Mouse (Mus musculus) megakaryocyte progenitor cell, adult 5-6 weeks (primary cell): ENCODE results near the gene Ctsa. TPM values are rescaled to one million over a fixed set of nuclear protein-coding genes. Genes with fewer than 3 reads are reported as not detected.
"Not testable (repeated sequence)": the region's sequence is repeated elsewhere in the genome, so short reads cannot be mapped to it uniquely, and the experiment has no call there.

Experiments
- ATAC-seq: replicated peaks from 2 replicates; pipeline ENCODE4 v1.8.0; 2016; ENCODE audit warnings: mild to moderate bottlenecking, moderate TSS enrichment, inconsistent platforms; ENCODE audit not compliant: poor library complexity
- total RNA-seq, 2 experiments: library from RNA; stranded (forward) in 1 of 2; stranded (reverse) in 1 of 2; fragments of 157-497, 149-512 nt in 1 of 2; fragments of 200-1000 nt in 1 of 2; gene quantifications; 2 replicates each; pipeline versions ENCODE4 v1.2.3 to v1.2.4; 2015 to 2017

Gene Ctsa
- total RNA-seq, 2 experiments from 2014 or later, result 69.5 to 77.0 TPM

DNA sequence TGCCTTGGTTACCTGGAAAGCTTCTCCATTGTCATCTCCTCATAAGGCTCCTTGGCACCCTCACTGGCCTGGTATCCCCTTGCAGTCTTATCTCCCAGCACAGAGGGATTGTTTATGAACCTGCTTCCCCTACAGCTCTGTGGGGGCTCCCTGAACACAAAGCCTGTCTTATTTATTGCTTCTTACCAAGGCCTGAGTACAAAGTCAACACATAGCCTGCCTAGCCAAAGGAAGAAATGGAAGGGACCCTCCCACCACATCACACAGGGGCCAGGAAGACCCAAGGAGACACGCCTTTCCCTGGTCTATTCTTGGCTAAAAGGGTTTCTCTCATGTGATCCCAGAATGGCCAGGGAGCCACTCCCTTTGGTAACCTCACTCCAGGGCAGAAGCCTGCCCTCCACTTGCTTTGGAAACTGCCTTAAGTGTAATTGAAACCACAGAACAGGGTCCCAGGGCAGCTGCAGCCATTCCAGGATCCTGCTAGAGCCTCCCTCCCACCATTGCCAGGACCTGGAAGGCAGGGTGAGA is 41.6 kb downstream of the Ctsa start:
- no peak for ATAC-seq

DNA sequence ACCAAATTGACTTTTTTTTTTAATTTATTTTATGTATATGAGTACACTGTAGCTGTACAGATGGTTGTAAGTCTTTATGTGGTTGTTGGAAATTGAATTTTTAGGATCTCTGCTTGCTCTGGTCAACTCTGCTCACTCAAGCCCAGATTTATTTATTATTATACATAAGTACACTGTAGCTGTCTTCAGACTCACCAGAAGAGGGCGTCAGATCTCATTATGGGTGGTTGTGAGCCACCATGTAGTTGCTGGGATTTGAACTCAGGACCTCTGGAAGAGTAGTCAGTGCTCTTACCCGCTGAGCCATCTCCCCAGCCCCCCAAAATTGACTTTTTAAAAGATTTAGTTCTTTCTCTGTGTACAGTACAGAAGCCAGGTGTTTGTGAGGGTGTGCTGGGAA is 43.0 kb downstream of the Ctsa start:
- ATAC-seq, result not testable (repeated sequence)

DNA sequence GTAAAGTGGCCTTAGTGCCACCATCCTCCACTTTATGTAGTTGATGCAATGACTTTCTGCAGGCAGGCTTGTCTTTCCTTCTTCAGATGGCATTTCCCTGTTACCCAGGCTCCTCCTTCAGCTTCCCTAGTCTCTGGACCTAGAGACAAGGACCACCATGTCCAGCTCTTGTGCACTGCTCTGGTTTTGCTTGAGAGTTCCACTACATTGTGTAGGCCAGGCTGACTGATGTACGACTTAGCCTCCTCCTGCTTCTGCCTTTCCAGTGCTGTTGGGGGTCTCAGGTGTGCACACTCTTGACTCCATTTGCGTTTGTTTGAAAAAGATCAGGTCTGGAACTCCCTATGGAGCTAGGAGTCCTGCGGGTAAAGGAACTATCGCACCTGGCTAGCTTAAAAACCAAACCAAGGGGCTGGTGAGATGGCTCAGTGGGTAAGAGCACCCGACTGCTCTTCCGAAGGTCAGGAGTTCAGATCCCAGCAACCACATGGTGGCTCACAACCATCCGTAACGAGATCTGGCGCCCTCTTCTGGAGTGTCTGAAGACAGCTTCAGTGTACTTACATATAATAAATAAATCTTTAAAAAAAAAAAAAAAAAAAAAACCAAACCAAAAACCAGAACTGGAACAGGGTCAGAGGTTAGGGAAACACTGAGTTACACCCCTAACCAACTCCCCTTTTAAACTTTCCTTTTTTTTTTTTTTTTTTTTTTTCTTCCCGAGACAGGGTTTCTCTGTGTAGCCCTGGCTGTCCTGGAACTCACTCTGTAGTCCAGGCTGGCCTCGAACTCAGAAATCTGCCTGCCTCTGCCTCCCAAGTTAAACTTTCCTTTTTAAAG is 44.9 kb downstream of the Ctsa start:
- ATAC-seq, result not testable (repeated sequence)

DNA sequence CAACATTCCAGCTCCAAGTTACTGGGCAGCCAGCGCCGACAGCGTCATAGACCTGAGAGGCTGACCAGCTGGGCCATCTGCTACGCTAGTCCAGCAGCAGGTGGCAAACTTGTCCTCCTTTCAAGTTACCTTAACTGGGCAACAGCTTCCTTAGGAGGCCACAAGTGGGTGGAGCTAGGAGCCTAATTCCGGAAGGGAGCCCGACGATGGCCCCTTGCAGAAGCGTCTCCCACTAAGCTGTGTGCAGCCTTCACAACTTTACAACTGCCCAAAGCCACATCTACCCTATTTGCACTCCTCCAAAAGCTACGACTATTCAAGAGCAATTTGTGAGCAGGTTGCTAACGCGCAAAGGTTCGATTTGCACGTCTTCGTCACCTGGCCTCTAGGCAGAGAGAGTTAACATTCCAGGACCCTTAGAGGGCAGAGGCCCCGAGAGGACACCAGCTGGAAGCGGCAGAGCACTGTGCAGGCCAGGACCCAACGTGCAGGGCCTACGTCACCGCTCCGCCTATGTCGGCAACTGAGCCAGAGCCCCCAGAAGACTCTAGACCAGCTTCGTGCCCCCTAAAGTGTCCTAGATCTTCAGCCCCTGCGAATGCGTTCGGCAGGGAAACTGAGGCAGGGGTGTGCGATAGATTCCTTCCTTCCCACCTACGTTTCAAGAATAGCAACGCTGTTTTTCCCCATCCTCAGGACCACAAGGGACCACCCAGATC is 46.0 kb downstream of the Ctsa start:
- peak; percentile 56 for ATAC-seq

DNA sequence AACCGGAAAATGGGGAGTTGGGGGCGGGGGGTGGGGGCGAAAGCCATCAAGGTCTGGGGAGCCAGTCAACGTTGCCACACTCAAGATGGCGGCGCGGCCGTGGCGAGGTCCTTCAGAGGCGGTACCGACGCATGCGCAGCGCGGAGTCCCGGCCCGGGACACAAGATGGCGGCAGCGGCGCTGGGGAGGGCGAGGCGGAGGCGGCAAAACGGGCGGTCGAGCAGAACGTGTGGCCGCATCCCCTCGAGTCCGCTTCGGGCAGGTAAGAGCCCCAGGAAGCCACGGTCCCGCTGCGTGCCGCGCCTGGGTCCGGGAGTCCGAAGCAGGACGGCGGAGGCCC is 46.5 kb downstream of the Ctsa start, which contains the start of gene Pcif1:
Gene Pcif1, plus strand, starts transcription at position 77 of the 340 bp plus-strand sequence.
- peak; percentile 61 for ATAC-seq

DNA sequence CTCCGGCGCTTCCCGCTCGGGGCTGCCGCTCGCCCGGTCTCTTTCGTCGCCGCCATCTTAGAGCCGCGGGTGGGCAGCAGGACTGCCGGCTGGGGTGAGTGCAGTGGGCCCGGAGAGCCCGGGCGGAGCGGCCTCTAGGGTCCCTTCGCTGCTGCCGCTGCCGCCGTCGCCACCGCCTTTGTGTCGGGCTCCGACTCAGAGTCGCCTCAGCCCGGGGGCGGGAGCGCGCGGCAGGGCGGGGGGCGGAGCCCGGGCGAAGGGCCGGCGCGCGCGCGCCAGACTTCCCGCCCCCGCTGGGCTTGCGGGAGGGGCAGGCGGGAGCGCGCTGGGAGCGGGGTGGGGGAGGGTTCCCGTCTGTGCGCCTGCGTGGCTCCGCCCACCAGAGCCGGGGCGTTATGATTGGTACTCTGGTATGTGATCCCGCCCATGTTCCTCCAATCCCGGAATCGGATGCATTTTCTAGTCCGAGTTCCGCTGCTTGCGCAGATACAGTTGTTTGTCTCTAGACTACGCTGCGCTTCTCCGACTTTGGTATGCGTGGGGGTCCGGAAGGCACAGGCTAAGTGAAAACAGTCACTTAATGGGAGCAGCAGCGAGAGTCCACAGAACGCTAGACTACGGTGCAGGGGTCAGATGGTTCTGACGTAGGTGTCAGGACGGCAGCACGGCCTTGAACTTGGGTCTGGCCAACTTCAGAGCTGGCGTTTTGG is 47.0 kb downstream of the Ctsa start:
- peak; percentile 84 for ATAC-seq

DNA sequence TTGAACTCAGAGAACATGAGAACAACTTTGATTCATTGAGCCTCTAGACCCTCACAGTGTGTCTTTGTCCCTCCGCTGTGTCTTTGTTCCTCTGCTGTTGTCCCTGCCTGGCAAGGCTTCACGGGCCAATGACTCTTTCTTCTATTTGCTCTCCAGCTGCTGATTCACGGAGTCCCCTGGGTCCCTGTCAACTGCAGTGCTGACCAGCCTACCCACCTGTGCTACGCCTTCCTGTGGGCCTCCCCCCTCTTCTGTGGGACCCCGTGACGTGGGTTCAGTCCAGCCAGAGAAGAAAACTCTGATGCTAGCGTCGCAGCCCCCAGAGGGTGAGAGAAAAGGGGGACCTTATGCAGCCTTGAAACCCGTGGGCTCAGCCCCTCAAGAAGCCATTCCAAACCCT is 49.9 kb downstream of the Ctsa start:
- no peak for ATAC-seq

DNA sequence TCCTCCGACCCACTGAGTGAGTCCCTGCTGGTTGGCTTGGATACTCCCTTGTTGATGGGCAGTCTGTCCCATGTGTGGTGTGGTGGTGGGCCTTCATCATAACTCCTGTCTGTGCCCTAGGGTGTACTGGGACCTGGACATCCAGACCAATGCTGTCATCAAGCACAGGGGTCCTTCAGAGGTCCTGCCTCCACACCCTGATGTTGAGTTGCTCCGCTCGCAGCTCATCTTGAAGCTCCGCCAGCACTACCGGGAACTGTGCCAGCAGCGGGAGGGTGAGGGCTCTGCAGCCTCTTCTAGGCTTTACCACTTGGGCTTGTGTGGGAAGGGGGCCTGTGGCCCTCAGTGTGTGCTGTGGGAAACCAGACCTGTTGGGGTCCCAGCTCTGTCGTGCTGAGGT is 53.1 kb downstream of the Ctsa start:
- no peak for ATAC-seq

DNA sequence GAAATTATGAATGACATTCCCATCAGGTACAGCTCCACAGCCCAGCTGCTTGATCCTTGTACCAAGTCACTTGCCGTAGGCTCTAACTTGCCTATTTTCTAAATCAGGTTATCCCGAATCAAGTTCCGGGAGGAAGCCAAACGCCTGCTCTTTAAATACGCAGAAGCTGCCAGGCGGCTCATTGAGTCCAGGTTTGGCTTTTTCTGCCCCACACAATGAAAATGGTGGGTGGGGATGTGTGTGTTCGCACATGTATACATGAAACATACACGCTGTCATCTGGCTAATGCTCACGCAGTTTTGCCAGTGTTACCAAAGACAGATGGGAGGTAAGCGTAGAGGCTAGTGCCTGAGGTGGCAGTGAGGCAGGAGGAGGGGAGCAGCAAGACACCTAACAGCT is 53.9 kb downstream of the Ctsa start:
- ATAC-seq, result no peak

DNA sequence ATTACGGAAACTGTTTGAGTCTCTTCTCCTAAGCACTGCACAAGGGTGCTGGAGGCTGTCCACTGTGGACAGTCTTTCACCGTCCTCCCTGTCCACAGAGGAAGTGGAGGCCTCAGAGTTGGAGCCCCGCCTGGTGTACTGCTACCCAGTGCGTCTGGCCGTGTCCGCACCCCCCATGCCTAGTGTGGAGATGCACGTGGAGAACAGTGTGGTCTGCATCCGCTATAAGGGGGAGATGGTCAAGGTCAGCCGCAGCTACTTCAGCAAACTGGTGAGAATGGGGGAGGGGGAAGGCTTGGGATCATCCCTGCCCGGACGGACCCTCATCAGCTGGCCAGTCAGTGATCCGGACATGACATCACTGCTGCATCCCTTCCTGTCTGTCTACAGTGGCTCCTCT is 56.3 kb downstream of the Ctsa start:
- no peak for ATAC-seq

DNA sequence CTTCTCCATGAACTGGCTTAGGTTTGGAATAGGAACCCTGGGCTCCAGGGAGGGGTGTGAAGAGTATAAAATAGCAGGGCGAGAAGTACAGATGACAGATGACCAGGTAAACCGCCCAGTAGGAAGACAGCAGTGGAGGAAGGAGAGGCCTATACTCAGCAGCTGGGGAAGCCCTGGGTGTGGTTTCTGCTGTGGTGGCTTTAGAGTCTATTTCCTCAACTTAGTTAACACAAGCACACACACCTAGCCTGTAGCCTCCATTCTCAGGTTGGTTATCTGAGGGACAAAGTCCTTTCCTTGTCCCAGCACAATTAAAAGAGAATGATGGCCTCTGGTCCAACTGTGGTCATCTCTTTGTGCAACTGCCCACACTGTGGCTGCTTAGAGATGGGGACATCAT is 57.3 kb downstream of the Ctsa start:
- no peak for ATAC-seq

Other genes starting within 250 kb of the Ctsa start
- not detected in 2 replicates for gene Wfdc6a, start 247.4 kb upstream of the Ctsa start, total RNA-seq (2015)
- not detected in 2 replicates for gene Wfdc6a, start 247.4 kb upstream of the Ctsa start, total RNA-seq (2017)
- not detected in 2 replicates for gene Eppin, start 239.3 kb upstream of the Ctsa start, total RNA-seq (2015)
- not detected in 2 replicates for gene Eppin, start 239.3 kb upstream of the Ctsa start, total RNA-seq (2017)
- gene Wfdc6b, start 219.4 kb upstream of the Ctsa start, total RNA-seq (2015), result not detected in 2 replicates
- not detected in 2 replicates for gene Wfdc6b, start 219.4 kb upstream of the Ctsa start, total RNA-seq (2017)
- gene Wfdc8, start 219.2 kb upstream of the Ctsa start, total RNA-seq (2015), result not detected in 2 replicates
- not detected in 2 replicates for gene Wfdc8, start 219.2 kb upstream of the Ctsa start, total RNA-seq (2017)
- gene Wfdc16, start 194.1 kb upstream of the Ctsa start, total RNA-seq (2015), result 0.56 TPM in 1 of 2 replicates, not detected in the other
- gene Wfdc16, start 194.1 kb upstream of the Ctsa start, total RNA-seq (2017), result 0.08 TPM in 1 of 2 replicates, not detected in the other
- gene Wfdc10, start 176.8 kb upstream of the Ctsa start, total RNA-seq (2015), result not detected in 2 replicates
- not detected in 2 replicates for gene Wfdc10, start 176.8 kb upstream of the Ctsa start, total RNA-seq (2017)
- gene Wfdc9, start 176.3 kb upstream of the Ctsa start, total RNA-seq (2015), result not detected in 2 replicates
- not detected in 2 replicates for gene Wfdc9, start 176.3 kb upstream of the Ctsa start, total RNA-seq (2017)
- not detected in 2 replicates for gene Wfdc11, start 158.8 kb upstream of the Ctsa start, total RNA-seq (2015)
- gene Wfdc11, start 158.8 kb upstream of the Ctsa start, total RNA-seq (2017), result not detected in 2 replicates
- not detected in 2 replicates for gene Wfdc13, start 147.8 kb upstream of the Ctsa start, total RNA-seq (2015)
- gene Wfdc13, start 147.8 kb upstream of the Ctsa start, total RNA-seq (2017), result not detected in 2 replicates
- gene Spint4, start 134.4 kb upstream of the Ctsa start, total RNA-seq (2015), result not detected in 2 replicates
- not detected in 2 replicates for gene Spint4, start 134.4 kb upstream of the Ctsa start, total RNA-seq (2017)
- gene Spint5, start 117.6 kb upstream of the Ctsa start, total RNA-seq (2015), result not detected in 2 replicates
- not detected in 2 replicates for gene Spint5, start 117.6 kb upstream of the Ctsa start, total RNA-seq (2017)
- gene Wfdc3, start 86.9 kb upstream of the Ctsa start, total RNA-seq (2015), result 0.20 and 0.29 TPM in 2 replicates
- gene Wfdc3, start 86.9 kb upstream of the Ctsa start, total RNA-seq (2017), result 0.41 TPM in 1 of 2 replicates, not detected in the other
- 24.1 and 31.3 TPM in 2 replicates for gene Dnttip1, start 86.9 kb upstream of the Ctsa start, total RNA-seq (2015)
- gene Dnttip1, start 86.9 kb upstream of the Ctsa start, total RNA-seq (2017), result 32.0 and 38.4 TPM in 2 replicates
- gene Ube2c, start 63.0 kb upstream of the Ctsa start, total RNA-seq (2015), result 271 and 279 TPM in 2 replicates
- gene Ube2c, start 63.0 kb upstream of the Ctsa start, total RNA-seq (2017), result 142 and 184 TPM in 2 replicates
- gene Tnnc2, start 52.9 kb upstream of the Ctsa start, total RNA-seq (2015), result not detected in 2 replicates
- gene Tnnc2, start 52.9 kb upstream of the Ctsa start, total RNA-seq (2017), result not detected in 2 replicates
- 0.42 and 0.49 TPM in 2 replicates for gene Snx21, start 47.0 kb upstream of the Ctsa start, total RNA-seq (2015)
- 0.37 and 0.88 TPM in 2 replicates for gene Snx21, start 47.0 kb upstream of the Ctsa start, total RNA-seq (2017)
- gene Acot8, start 28.0 kb upstream of the Ctsa start, total RNA-seq (2015), result 13.2 and 14.2 TPM in 2 replicates
- gene Acot8, start 28.0 kb upstream of the Ctsa start, total RNA-seq (2017), result 22.2 and 26.4 TPM in 2 replicates
- 4.3 and 6.7 TPM in 2 replicates for gene Zswim3, start 27.8 kb upstream of the Ctsa start, total RNA-seq (2015)
- gene Zswim3, start 27.8 kb upstream of the Ctsa start, total RNA-seq (2017), result 2.5 and 2.8 TPM in 2 replicates
- 6.3 and 9.0 TPM in 2 replicates for gene Zswim1, start 10.2 kb upstream of the Ctsa start, total RNA-seq (2015)
- gene Zswim1, start 10.2 kb upstream of the Ctsa start, total RNA-seq (2017), result 3.1 and 4.4 TPM in 2 replicates
- not detected in 2 replicates for gene Spata25, start 4.3 kb upstream of the Ctsa start, total RNA-seq (2015)
- gene Spata25, start 4.3 kb upstream of the Ctsa start, total RNA-seq (2017), result not detected in 2 replicates
- gene Neurl2, start 583 bp downstream of the Ctsa start, total RNA-seq (2015), result 3.4 and 4.3 TPM in 2 replicates
- gene Neurl2, start 583 bp downstream of the Ctsa start, total RNA-seq (2017), result 0.57 and 1.9 TPM in 2 replicates
- gene Pltp, start 24.8 kb downstream of the Ctsa start, total RNA-seq (2015), result 0.10 TPM in 1 of 2 replicates, not detected in the other
- not detected in 2 replicates for gene Pltp, start 24.8 kb downstream of the Ctsa start, total RNA-seq (2017)
- gene Pcif1, start 46.4 kb downstream of the Ctsa start, total RNA-seq (2015), result 34.1 and 36.3 TPM in 2 replicates
- 21.7 and 40.4 TPM in 2 replicates for gene Pcif1, start 46.4 kb downstream of the Ctsa start, total RNA-seq (2017)
- gene Zfp335, start 78.9 kb downstream of the Ctsa start, total RNA-seq (2015), result 10.4 and 11.3 TPM in 2 replicates
- gene Zfp335, start 78.9 kb downstream of the Ctsa start, total RNA-seq (2017), result 6.8 and 8.2 TPM in 2 replicates
- 11.2 and 14.2 TPM in 2 replicates for gene Mmp9, start 107.9 kb downstream of the Ctsa start, total RNA-seq (2015)
- 5.7 and 11.8 TPM in 2 replicates for gene Mmp9, start 107.9 kb downstream of the Ctsa start, total RNA-seq (2017)
- 0.15 and 0.27 TPM in 2 replicates for gene Slc12a5, start 127.9 kb downstream of the Ctsa start, total RNA-seq (2015)
- 0.51 and 0.96 TPM in 2 replicates for gene Slc12a5, start 127.9 kb downstream of the Ctsa start, total RNA-seq (2017)
- gene Ncoa5, start 202.0 kb downstream of the Ctsa start, total RNA-seq (2015), result 17.0 and 19.8 TPM in 2 replicates
- 31.2 and 40.9 TPM in 2 replicates for gene Ncoa5, start 202.0 kb downstream of the Ctsa start, total RNA-seq (2017)
- gene Cd40, start 222.8 kb downstream of the Ctsa start, total RNA-seq (2015), result 0.84 TPM in 1 of 2 replicates, not detected in the other
- 0.92 TPM in 1 of 2 replicates, not detected in the other for gene Cd40, start 222.8 kb downstream of the Ctsa start, total RNA-seq (2017)